Mouse (Mus musculus): Measurements from ENCODE around the gene Afdn. TPM values are rescaled to one million over a fixed set of nuclear protein-coding genes. Genes with fewer than 3 reads are reported as not detected.
"Not testable (repeated sequence)": the region's sequence is repeated elsewhere in the genome, so short reads cannot be mapped to it uniquely, and the experiment has no call there.

The Afdn gene
- polyA plus RNA-seq, 1 experiment: 29.6 TPM

DNA sequence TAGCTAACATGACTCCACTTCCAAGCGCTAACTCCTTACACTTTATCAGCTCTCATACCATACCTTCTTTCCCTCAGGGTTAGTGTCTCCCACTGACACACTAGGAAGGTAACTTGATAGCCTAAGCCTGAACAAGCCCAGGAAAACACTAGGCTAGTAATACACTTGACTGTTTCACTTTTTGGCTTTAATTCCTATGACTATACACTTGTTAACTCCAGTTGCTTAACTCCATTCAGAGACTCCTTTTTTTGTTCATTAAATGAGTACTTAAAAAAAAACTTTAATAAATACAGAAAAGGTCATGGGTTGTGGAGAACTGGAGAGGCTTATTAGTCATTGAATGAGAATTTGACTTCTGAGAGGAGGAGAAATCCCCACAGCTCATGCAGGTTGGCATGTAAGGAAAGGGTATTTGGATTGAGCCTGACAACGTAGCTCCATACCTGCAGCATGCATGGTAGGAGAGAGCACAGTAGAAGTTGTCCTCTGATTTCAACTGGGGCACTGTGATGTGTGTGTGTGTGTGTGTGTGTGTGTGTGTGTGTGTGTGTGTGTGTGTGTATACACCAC is 42.6 kb downstream of the Afdn start:
- Histone ChIP-seq H3K4me1 (ENCODE audit: control insufficient read depth, insufficient read depth, low read length) (peaks cover 7% of the 10 kb centered on the region), H3K27ac (ENCODE audit: insufficient read depth, low read depth, low read length) (no peak overlapping the region), H3K4me3 (ENCODE audit: insufficient read depth, low read length) (no peak overlapping the region)
- TF ChIP-seq CTCF (IDR thresholded peaks at IDR 0.05; ENCODE audit: low read depth, low read length) (no peak), POLR2A (IDR thresholded peaks at IDR 0.05; ENCODE audit: borderline replicate concordance, low read depth, low read length) (no peak)

- TF ChIP-seq POLR2A (IDR thresholded peaks at IDR 0.05; ENCODE audit: borderline replicate concordance, low read depth, low read length): no peak
- TF ChIP-seq CTCF (IDR thresholded peaks at IDR 0.05; ENCODE audit: low read depth, low read length): no peak
- H3K27ac ChIP-seq (ENCODE audit: insufficient read depth, low read depth, low read length): no peak overlapping the region
- H3K4me1 ChIP-seq (ENCODE audit: control insufficient read depth, insufficient read depth, low read length): no peaks in the 10 kb centered on the region
- H3K4me3 ChIP-seq (ENCODE audit: insufficient read depth, low read length): no peak overlapping the region
Measured at GRCm38 (mm10) chr17:13806016-13806415, 45.7 kb downstream of the Afdn start.

GRCm38 (mm10) chr17:13817789-13818188 is 57.5 kb downstream of the Afdn start:
- no peak overlapping the region for H3K4me3 ChIP-seq (ENCODE audit: insufficient read depth, low read length)
- no peak overlapping the region for H3K27ac ChIP-seq (ENCODE audit: insufficient read depth, low read depth, low read length)
- no peak for TF ChIP-seq POLR2A (IDR thresholded peaks at IDR 0.05; ENCODE audit: borderline replicate concordance, low read depth, low read length)
- no peak for TF ChIP-seq CTCF (IDR thresholded peaks at IDR 0.05; ENCODE audit: low read depth, low read length)
- H3K4me1 ChIP-seq (ENCODE audit: control insufficient read depth, insufficient read depth, low read length): 0 out of 2 replicates have a peak, but pooled peaks cover 7% of the 10 kb centered on the region

DNA sequence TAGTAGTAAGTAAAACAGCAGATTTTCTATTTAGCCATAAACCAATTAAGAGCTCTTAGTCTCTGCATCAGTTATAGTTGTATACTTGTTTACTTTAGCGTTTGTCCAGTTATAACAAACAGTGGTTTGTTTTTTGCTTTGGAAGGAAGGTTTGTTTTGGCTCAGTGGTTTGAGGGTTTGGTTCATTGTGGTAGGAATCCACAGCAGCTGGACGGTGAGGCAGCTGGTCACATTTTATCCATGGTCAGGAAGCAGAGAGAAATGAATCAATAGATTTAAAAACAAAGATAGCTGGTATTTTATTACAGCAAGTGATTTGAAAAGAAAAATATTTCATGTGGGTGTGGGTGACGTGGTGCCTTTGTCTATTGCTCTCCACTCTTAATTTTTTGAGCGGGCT is 59.0 kb downstream of the Afdn start:
- H3K4me3 ChIP-seq (ENCODE audit: insufficient read depth, low read length): no peak overlapping the region
- 0 out of 2 replicates have a peak, but pooled peaks cover 4% of the 10 kb centered on the region for H3K4me1 ChIP-seq (ENCODE audit: control insufficient read depth, insufficient read depth, low read length)
- TF ChIP-seq POLR2A (IDR thresholded peaks at IDR 0.05; ENCODE audit: borderline replicate concordance, low read depth, low read length) (no peak), CTCF (IDR thresholded peaks at IDR 0.05; ENCODE audit: low read depth, low read length) (no peak)
- H3K27ac ChIP-seq (ENCODE audit: insufficient read depth, low read depth, low read length): no peak overlapping the region

DNA sequence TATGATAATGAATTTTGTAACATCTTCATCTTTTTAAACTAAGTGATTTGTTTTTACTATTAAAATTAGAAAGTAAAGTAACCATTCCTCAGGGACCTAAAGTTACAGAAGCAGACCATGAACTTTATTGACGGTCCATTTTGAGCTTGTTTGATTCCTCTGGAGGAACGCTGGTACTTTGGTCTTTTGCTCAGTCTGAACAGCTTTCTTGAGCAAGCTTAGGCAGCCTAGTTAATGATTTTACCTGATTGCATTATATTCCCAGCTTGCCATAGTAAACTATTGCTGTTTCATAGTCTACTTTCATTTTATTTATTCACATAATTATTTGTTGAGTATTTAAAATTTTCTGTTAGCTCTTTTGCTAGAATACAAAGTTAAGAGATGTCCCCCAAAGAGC is 60.3 kb downstream of the Afdn start:
- H3K27ac ChIP-seq (ENCODE audit: insufficient read depth, low read depth, low read length): no peak overlapping the region
- H3K4me3 ChIP-seq (ENCODE audit: insufficient read depth, low read length): no peak overlapping the region
- H3K4me1 ChIP-seq (ENCODE audit: control insufficient read depth, insufficient read depth, low read length): 0 out of 2 replicates have a peak, but pooled peaks cover 4% of the 10 kb centered on the region
- TF ChIP-seq CTCF (IDR thresholded peaks at IDR 0.05; ENCODE audit: low read depth, low read length) (no peak), POLR2A (IDR thresholded peaks at IDR 0.05; ENCODE audit: borderline replicate concordance, low read depth, low read length) (no peak)

DNA sequence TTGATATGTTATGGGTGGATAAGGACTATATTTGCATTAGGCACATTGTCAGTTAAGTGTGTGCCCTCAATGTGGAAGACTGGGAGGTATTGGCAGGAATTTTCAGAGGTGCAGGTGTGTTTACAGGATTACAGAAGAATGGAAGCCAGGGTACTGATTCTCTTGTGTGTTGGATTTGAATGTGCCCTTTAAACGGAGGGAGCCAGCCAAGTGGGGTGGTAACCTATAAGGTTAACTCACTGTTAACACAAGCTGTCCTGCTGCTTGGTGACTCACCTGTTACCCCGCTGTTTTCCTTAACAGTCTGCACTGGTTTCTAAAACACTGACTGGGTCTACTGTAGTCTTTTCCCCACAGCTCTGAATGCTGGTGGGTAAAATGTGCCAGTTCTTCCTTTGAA is 65.1 kb downstream of the Afdn start:
- TF ChIP-seq POLR2A (IDR thresholded peaks at IDR 0.05; ENCODE audit: borderline replicate concordance, low read depth, low read length): no peak
- H3K27ac ChIP-seq (ENCODE audit: insufficient read depth, low read depth, low read length): no peak overlapping the region

DNA sequence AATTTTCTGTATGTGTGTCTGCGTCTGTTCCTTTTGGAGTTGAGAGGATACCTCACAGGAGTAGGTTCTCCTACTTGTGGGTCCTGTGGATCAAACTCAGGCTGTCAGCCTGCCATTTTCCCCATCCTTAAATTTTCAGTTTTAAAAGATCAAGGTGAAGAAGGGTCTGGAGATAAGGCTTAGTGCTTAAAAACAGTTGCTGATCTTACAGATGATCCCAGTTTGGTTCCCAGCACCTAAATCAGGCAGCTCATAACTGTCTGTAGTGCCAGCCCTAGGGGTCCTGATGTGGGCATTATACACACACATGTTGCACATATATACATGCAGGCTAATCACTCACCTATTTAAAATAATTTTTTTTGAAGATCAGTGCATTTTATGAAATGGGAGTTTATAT is 69.9 kb downstream of the Afdn start:
- no peak for TF ChIP-seq POLR2A (IDR thresholded peaks at IDR 0.05; ENCODE audit: borderline replicate concordance, low read depth, low read length)
- no peak for TF ChIP-seq CTCF (IDR thresholded peaks at IDR 0.05; ENCODE audit: low read depth, low read length)
- no peaks in the 10 kb centered on the region for H3K4me1 ChIP-seq (ENCODE audit: control insufficient read depth, insufficient read depth, low read length)
- no peak overlapping the region for H3K4me3 ChIP-seq (ENCODE audit: insufficient read depth, low read length)
- H3K27ac ChIP-seq (ENCODE audit: insufficient read depth, low read depth, low read length): no peak overlapping the region

More for the DNA sequence above, 65.1 kb downstream of the Afdn start:
- H3K4me3 ChIP-seq (ENCODE audit: insufficient read depth, low read length): no peak overlapping the region
- no peaks in the 10 kb centered on the region for H3K4me1 ChIP-seq (ENCODE audit: control insufficient read depth, insufficient read depth, low read length)

GRCm38 (mm10) chr17:13830636-13831341 is 70.5 kb downstream of the Afdn start:
- Histone ChIP-seq H3K4me3 (ENCODE audit: insufficient read depth, low read length) (no peak overlapping the region), H3K4me1 (ENCODE audit: control insufficient read depth, insufficient read depth, low read length) (no peaks in the 10 kb centered on the region), H3K27ac (ENCODE audit: insufficient read depth, low read depth, low read length) (no peak overlapping the region)
- TF ChIP-seq POLR2A (IDR thresholded peaks at IDR 0.05; ENCODE audit: borderline replicate concordance, low read depth, low read length) (no peak), CTCF (IDR thresholded peaks at IDR 0.05; ENCODE audit: low read depth, low read length) (no peak)

GRCm38 (mm10) chr17:13835876-13836275 is 75.5 kb downstream of the Afdn start:
- no peak overlapping the region for H3K27ac ChIP-seq (ENCODE audit: insufficient read depth, low read depth, low read length)
- H3K4me1 ChIP-seq (ENCODE audit: control insufficient read depth, insufficient read depth, low read length): no peaks in the 10 kb centered on the region
- TF ChIP-seq POLR2A (IDR thresholded peaks at IDR 0.05; ENCODE audit: borderline replicate concordance, low read depth, low read length) (no peak), CTCF (IDR thresholded peaks at IDR 0.05; ENCODE audit: low read depth, low read length) (no peak)
- no peak overlapping the region for H3K4me3 ChIP-seq (ENCODE audit: insufficient read depth, low read length)

DNA sequence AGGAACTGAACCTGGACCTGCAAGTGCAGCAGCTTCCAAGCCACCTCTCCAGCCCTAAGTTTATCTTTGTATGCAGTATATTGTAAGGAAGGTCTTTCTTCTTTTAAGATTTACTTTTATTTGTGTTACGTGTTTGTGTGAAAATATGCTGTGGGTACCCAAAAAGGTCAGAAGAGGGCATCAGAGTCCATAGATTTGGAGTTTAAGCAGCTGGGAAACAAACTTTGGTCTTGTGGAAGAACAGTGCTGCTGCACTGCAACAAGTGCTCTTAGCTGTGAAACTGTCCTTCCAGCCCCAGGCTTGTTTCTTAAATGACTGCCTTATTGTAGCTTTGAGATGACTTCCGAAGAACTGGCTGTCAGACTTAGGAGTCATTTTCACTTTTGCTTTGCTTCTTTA is 89.8 kb downstream of the Afdn start:
- Histone ChIP-seq H3K4me1 (ENCODE audit: control insufficient read depth, insufficient read depth, low read length) (no peaks in the 10 kb centered on the region), H3K4me3 (ENCODE audit: insufficient read depth, low read length) (no peak overlapping the region), H3K27ac (ENCODE audit: insufficient read depth, low read depth, low read length) (no peak overlapping the region)
- TF ChIP-seq CTCF (IDR thresholded peaks at IDR 0.05; ENCODE audit: low read depth, low read length) (no peak), POLR2A (IDR thresholded peaks at IDR 0.05; ENCODE audit: borderline replicate concordance, low read depth, low read length) (no peak)

GRCm38 (mm10) chr17:13853883-13854282 is 93.5 kb downstream of the Afdn start:
- not testable (repeated sequence) for H3K4me3 ChIP-seq (ENCODE audit: insufficient read depth, low read length); H3K27ac ChIP-seq (ENCODE audit: insufficient read depth, low read depth, low read length); H3K4me1 ChIP-seq (ENCODE audit: control insufficient read depth, insufficient read depth, low read length)
